Mouse (Mus musculus): ENCODE results near the gene Kcng4.

Kcng4 gene

GRCm38 (mm10) chr8:119639798-119640197 lies 4.3 kb upstream of the Kcng4 start:
- no peak for DNase-seq

GRCm38 (mm10) chr8:119638261-119638660 lies 2.8 kb upstream of the Kcng4 start:
- peak in 1 of 2 experiments; percentile 17 for DNase-seq

GRCm38 (mm10) chr8:119637381-119637780 lies 1.9 kb upstream of the Kcng4 start:
- DNase-seq, result no peak

- no peak for DNase-seq
These were observed 1.3 kb upstream of the Kcng4 start for GRCm38 (mm10) chr8:119636766-119637165.

- no peak for DNase-seq
These were observed 478 bp upstream of the Kcng4 start for GRCm38 (mm10) chr8:119635958-119636357.

GRCm38 (mm10) chr8:119634616-119635336 lies 704 bp downstream of the Kcng4 start:
- no peak for DNase-seq

- DNase-seq, result no peak
These were observed 2.6 kb downstream of the Kcng4 start for GRCm38 (mm10) chr8:119632909-119633308.

GRCm38 (mm10) chr8:119632246-119632645 lies 3.2 kb downstream of the Kcng4 start:
- DNase-seq, result no peak

- DNase-seq, result no peak
These were observed 4.6 kb downstream of the Kcng4 start for GRCm38 (mm10) chr8:119630841-119631240.

- no peak for DNase-seq
These were observed 7.7 kb downstream of the Kcng4 start for GRCm38 (mm10) chr8:119627613-119628359.

- no peak for DNase-seq
These were observed 8.3 kb downstream of the Kcng4 start for GRCm38 (mm10) chr8:119627199-119627598.

- DNase-seq, result no peak
These were observed 9.7 kb downstream of the Kcng4 start for GRCm38 (mm10) chr8:119625788-119626187.

GRCm38 (mm10) chr8:119624916-119625315 lies 10.6 kb downstream of the Kcng4 start:
- no peak for DNase-seq

GRCm38 (mm10) chr8:119623744-119624143 lies 11.7 kb downstream of the Kcng4 start:
- no peak for DNase-seq

GRCm38 (mm10) chr8:119623061-119623460 lies 12.4 kb downstream of the Kcng4 start:
- DNase-seq, result no peak

GRCm38 (mm10) chr8:119622555-119622954 lies 12.9 kb downstream of the Kcng4 start:
- DNase-seq, result no peak

- DNase-seq, result no peak
These were observed 14.5 kb downstream of the Kcng4 start for GRCm38 (mm10) chr8:119620848-119621465.

- DNase-seq, result no peak
These were observed 15.2 kb downstream of the Kcng4 start for GRCm38 (mm10) chr8:119620116-119620840.

- no peak for DNase-seq
These were observed 16.6 kb downstream of the Kcng4 start for GRCm38 (mm10) chr8:119618887-119619286.

GRCm38 (mm10) chr8:119617586-119617985 lies 17.9 kb downstream of the Kcng4 start:
- no peak for DNase-seq

GRCm38 (mm10) chr8:119616811-119617210 lies 18.7 kb downstream of the Kcng4 start:
- no peak for DNase-seq

- no peak for DNase-seq
These were observed 19.1 kb downstream of the Kcng4 start for GRCm38 (mm10) chr8:119616358-119616757.

- DNase-seq, result no peak
These were observed 20.4 kb downstream of the Kcng4 start for GRCm38 (mm10) chr8:119615096-119615495.
